In genomic region chr7:127255008-127255407, GRCm38 (mm10) we compare ENCODE assay signal across 9 mouse cellular contexts. TPM values are rescaled to one million over a fixed set of nuclear protein-coding genes. Genes with fewer than 3 reads are reported as not detected.
A peak's percentile ranks its signal among the peaks of the same experiment; 100 is the strongest.
DNase-seq lines count a peak whose midpoint lies in the region; ATAC-seq and TF ChIP-seq lines count a peak whose summit lies in the region.
"Had no signal": no experiment of that assay in that cellular context is flagged by ENCODE, and none has a peak within 500 bp of the region (broad histone marks: within the 10 kb centered on the region; RNA-seq: fewer than 3 reads in every experiment).

No protein-coding gene starts in this region.

- peak overlapping the region; percentile 91 for H3K4me2 ChIP-seq in forebrain, embryonic 14.5 days (ENCODE audit: low read length)
- H3K4me2 ChIP-seq in liver, embryonic 14.5 days (ENCODE audit: low read depth): peak overlapping the region; percentile 92

- peaks cover 2% of the 10 kb centered on the region; the same call in 1 of the 2 replicates for H3K9me3 ChIP-seq in erythroblast, embryonic 14.5 days (ENCODE audit: control insufficient read depth, low read length)
- no peaks in the 10 kb centered on the region for H3K9me3 ChIP-seq in forebrain, embryonic 14.5 days (replicated peaks; ENCODE audit: control insufficient read depth, low read length)
- no peaks in the 10 kb centered on the region for H3K9me3 ChIP-seq in liver, embryonic 14.5 days (ENCODE audit: control insufficient read depth, low read length)

- H3K9ac ChIP-seq in forebrain, embryonic 14.5 days (ENCODE audit: low read length): peak overlapping the region; percentile 78; the same call in 1 of the 2 replicates
- peak overlapping the region; percentile 78 for H3K9ac ChIP-seq in liver, embryonic 14.5 days (replicated peaks)

- intact Hi-C loops in gastrocnemius, postnatal 14 days (cut with DNase I; ENCODE audit: low total_unique reads): no loop called here

- peaks cover 31% of the 10 kb centered on the region for H3K36me3 ChIP-seq in erythroblast, embryonic 14.5 days (ENCODE audit: control insufficient read depth)
- peaks cover 33% of the 10 kb centered on the region for H3K36me3 ChIP-seq in forebrain, embryonic 14.5 days (ENCODE audit: control insufficient read depth, insufficient read depth, low read length)
- no peaks in the 10 kb centered on the region for H3K36me3 ChIP-seq in liver, embryonic 14.5 days (replicated peaks; ENCODE audit: control insufficient read depth, insufficient read depth, low read depth)

- no peak for ATAC-seq in erythroblast, adult 5-6 weeks (replicated peaks; ENCODE audit: low FRiP score, poor library complexity, severe bottlenecking)
- ATAC-seq in forebrain, embryonic 14.5 days: no peak
- ATAC-seq in liver, embryonic 14.5 days (ENCODE audit: insufficient read depth): no peak

- peak overlapping the region; percentile 72 for H3K4me3 ChIP-seq in erythroblast, embryonic 14.5 days (replicated peaks)
- peak overlapping the region; percentile 49 for H3K4me3 ChIP-seq in forebrain, embryonic 14.5 days (ENCODE audit: low read depth, low read length)
- peak overlapping the region in 1 of 2 experiments; percentile 64; a peak in 2 of 4 replicates for H3K4me3 ChIP-seq in liver, embryonic 14.5 days (ENCODE audit: insufficient read depth in 1 of 2, low read depth in 2 of 2, low read length in 2 of 2)

- WGBS in forebrain, embryonic 14.5 days: 31% methylated on average over 4 of the region's 4 CpGs
- WGBS in liver, embryonic 14.5 days (ENCODE audit: insufficient replicate concordance): 13% methylated on average over 4 of the region's 4 CpGs

- no peak for TF ChIP-seq EP300 in liver, embryonic 14.5 days (IDR thresholded peaks at IDR 0.05; ENCODE audit: low read depth)

- no peaks in the 10 kb centered on the region for H3K27me3 ChIP-seq in erythroblast, embryonic 14.5 days (ENCODE audit: control insufficient read depth)
- H3K27me3 ChIP-seq in forebrain, embryonic 14.5 days (replicated peaks; ENCODE audit: control insufficient read depth, insufficient read depth, low read length): no peaks in the 10 kb centered on the region
- H3K27me3 ChIP-seq in liver, embryonic 14.5 days (ENCODE audit: control insufficient read depth, insufficient read depth, low read length): no peaks in the 10 kb centered on the region

- peak overlapping the region; percentile 93; the same call in 1 of the 2 replicates for H3K27ac ChIP-seq in forebrain, embryonic 14.5 days (ENCODE audit: low read depth, low read length)
- H3K27ac ChIP-seq in liver, embryonic 14.5 days: peak overlapping the region; percentile 89

- H3K4me1 ChIP-seq in erythroblast, embryonic 14.5 days (ENCODE audit: control insufficient read depth): peaks cover 67% of the 10 kb centered on the region
- 0 out of 2 replicates have a peak, but pooled peaks cover 4% of the 10 kb centered on the region for H3K4me1 ChIP-seq in forebrain, embryonic 14.5 days (ENCODE audit: control insufficient read depth, insufficient read depth, low read length)
- H3K4me1 ChIP-seq in liver, embryonic 14.5 days (replicated peaks; ENCODE audit: control insufficient read depth in 2 of 2, insufficient read depth in 2 of 2, low read length in 1 of 2): peaks cover 14 to 27% of the 10 kb centered on the region in 2 experiments

- TF ChIP-seq CTCF in liver, embryonic 14.5 days (IDR thresholded peaks at IDR 0.05; ENCODE audit: low read depth): no peak

- DNase-seq in 416B (ENCODE audit: low read depth): peak; percentile 70
- no peak for DNase-seq in forebrain, embryonic 14.5 days (ENCODE audit: low spot score)
- DNase-seq in liver, embryonic 14.5 days (ENCODE audit: low read depth in 3 of 3, low spot score in 3 of 3): no peak
- DNase-seq in adrenal gland, adult 8-10 months: no peak
- no peak for DNase-seq in gastrocnemius, postnatal 14 days
- no peak for DNase-seq in urinary bladder, postnatal 4 days (ENCODE audit: low spot score in 2 of 2)
- DNase-seq: adrenal gland, postnatal 36 days had no signal

RNA-seq across cellular contexts. Expression of gene Dctpp1, which starts 5.5 kb away (rescaled TPM):
- 9.7 and 14.1 TPM in 2 replicates for polyA plus RNA-seq in erythroblast, embryonic 14.5 days (2012)
- total RNA-seq in erythroblast, adult 5-6 weeks (2015; ENCODE audit: low replicate concordance): 14.0 and 24.8 TPM in 2 replicates
- 2.0 and 8.6 TPM in 2 replicates for total RNA-seq in erythroblast, adult 5-6 weeks (2017; ENCODE audit: low replicate concordance)
- polyA plus RNA-seq in forebrain, embryonic 14.5 days (2014; fragmentation: Nextera tagmentation; extraction: Ambion mirVana): 169 and 219 TPM in 2 replicates
- 62.2 and 82.9 TPM in 2 replicates for polyA plus RNA-seq in liver, embryonic 14.5 days (2012; rRNA removed)
- polyA plus RNA-seq in liver, embryonic 14.5 days (2014; fragmentation: Nextera tagmentation; extraction: Ambion mirVana): 104 and 117 TPM in 2 replicates
- 10 to 100 TPM; 28.2 to 36.5 (median 31.6) TPM for total RNA-seq in adrenal gland, adult 8-10 months (2022)
- total RNA-seq in gastrocnemius, postnatal 14 days (2021): 10 to 100 TPM; 24.7 to 27.0 TPM

RNA-seq across cellular contexts. Expression of gene Zfp771, which starts 10.9 kb away (rescaled TPM):
- 4.0 and 4.8 TPM in 2 replicates for polyA plus RNA-seq in erythroblast, embryonic 14.5 days (2012)
- total RNA-seq in erythroblast, adult 5-6 weeks (2015; ENCODE audit: low replicate concordance): 1.7 TPM in 1 of 2 replicates, not detected in the other
- 0.70 TPM in 1 of 2 replicates, not detected in the other for total RNA-seq in erythroblast, adult 5-6 weeks (2017; ENCODE audit: low replicate concordance)
- polyA plus RNA-seq in forebrain, embryonic 14.5 days (2014; fragmentation: Nextera tagmentation; extraction: Ambion mirVana): 53.2 and 57.4 TPM in 2 replicates
- polyA plus RNA-seq in liver, embryonic 14.5 days (2012; rRNA removed): 19.6 and 21.6 TPM in 2 replicates
- polyA plus RNA-seq in liver, embryonic 14.5 days (2014; fragmentation: Nextera tagmentation; extraction: Ambion mirVana): 11.0 TPM in 2 replicates
- 10 to 100 TPM; 32.9 to 46.1 (median 39.7) TPM for total RNA-seq in adrenal gland, adult 8-10 months (2022)
- 10 to 100 TPM; 18.0 to 21.6 TPM for total RNA-seq in gastrocnemius, postnatal 14 days (2021)

RNA-seq across cellular contexts. Expression of gene Sephs2, which starts 18.8 kb away (rescaled TPM):
- 1.4 and 1.5 TPM in 2 replicates for polyA plus RNA-seq in erythroblast, embryonic 14.5 days (2012)
- total RNA-seq in erythroblast, adult 5-6 weeks (2015; ENCODE audit: low replicate concordance): 15.6 and 18.8 TPM in 2 replicates
- 20.2 and 34.8 TPM in 2 replicates for total RNA-seq in erythroblast, adult 5-6 weeks (2017; ENCODE audit: low replicate concordance)
- 59.4 and 62.5 TPM in 2 replicates for polyA plus RNA-seq in forebrain, embryonic 14.5 days (2014; fragmentation: Nextera tagmentation; extraction: Ambion mirVana)
- polyA plus RNA-seq in liver, embryonic 14.5 days (2012; rRNA removed): 35.0 and 44.9 TPM in 2 replicates
- 143 and 155 TPM in 2 replicates for polyA plus RNA-seq in liver, embryonic 14.5 days (2014; fragmentation: Nextera tagmentation; extraction: Ambion mirVana)
- 100 to 1,000 TPM in 1 of 4 experiments, 10 to 100 TPM in 3; 44.5 to 105 (median 76.5) TPM for total RNA-seq in adrenal gland, adult 8-10 months (2022)
- 10 to 100 TPM; 19.3 to 23.1 TPM for total RNA-seq in gastrocnemius, postnatal 14 days (2021)

RNA-seq across cellular contexts. Expression of gene Sept1, which starts 22.1 kb away (rescaled TPM):
- polyA plus RNA-seq in erythroblast, embryonic 14.5 days (2012): 26.0 and 36.2 TPM in 2 replicates
- 189 and 204 TPM in 2 replicates for total RNA-seq in erythroblast, adult 5-6 weeks (2015; ENCODE audit: low replicate concordance)
- 179 and 191 TPM in 2 replicates for total RNA-seq in erythroblast, adult 5-6 weeks (2017; ENCODE audit: low replicate concordance)
- polyA plus RNA-seq in forebrain, embryonic 14.5 days (2014; fragmentation: Nextera tagmentation; extraction: Ambion mirVana): 11.3 and 15.1 TPM in 2 replicates
- polyA plus RNA-seq in liver, embryonic 14.5 days (2012; rRNA removed): 10.3 and 16.1 TPM in 2 replicates
- 7.0 TPM in 2 replicates for polyA plus RNA-seq in liver, embryonic 14.5 days (2014; fragmentation: Nextera tagmentation; extraction: Ambion mirVana)
- total RNA-seq in adrenal gland, adult 8-10 months (2022): 10 to 100 TPM in 2 of 4 experiments, 1 to 10 TPM in 2; 9.1 to 11.2 (median 10.3) TPM
- 1 to 10 TPM; 4.2 to 5.0 TPM for total RNA-seq in gastrocnemius, postnatal 14 days (2021)

RNA-seq across cellular contexts. Expression of gene Zfp553, which starts 22.1 kb away (rescaled TPM):
- 0.26 and 0.33 TPM in 2 replicates for polyA plus RNA-seq in erythroblast, embryonic 14.5 days (2012)
- 1.5 and 5.2 TPM in 2 replicates for total RNA-seq in erythroblast, adult 5-6 weeks (2015; ENCODE audit: low replicate concordance)
- total RNA-seq in erythroblast, adult 5-6 weeks (2017; ENCODE audit: low replicate concordance): 2.0 and 3.2 TPM in 2 replicates
- polyA plus RNA-seq in forebrain, embryonic 14.5 days (2014; fragmentation: Nextera tagmentation; extraction: Ambion mirVana): 29.4 and 36.7 TPM in 2 replicates
- 3.3 and 3.4 TPM in 2 replicates for polyA plus RNA-seq in liver, embryonic 14.5 days (2012; rRNA removed)
- 2.4 and 2.8 TPM in 2 replicates for polyA plus RNA-seq in liver, embryonic 14.5 days (2014; fragmentation: Nextera tagmentation; extraction: Ambion mirVana)
- total RNA-seq in adrenal gland, adult 8-10 months (2022): 10 to 100 TPM; 11.6 to 19.5 (median 15.0) TPM
- 1 to 10 TPM; 4.2 to 5.4 TPM for total RNA-seq in gastrocnemius, postnatal 14 days (2021)

Comparison
In these comparisons a context has a peak if more than half of its experiments do, and no peak if none do; other contexts are left out.
1. RNA of gene Zfp771, which starts 10.9 kb away (total RNA-seq): 32.9 to 46.1 TPM in adrenal gland, adult 8-10 months and 18.0 to 21.6 TPM in gastrocnemius, postnatal 14 days; 0.70 to 1.7 TPM in erythroblast, adult 5-6 weeks; every median in the first group is over 4 times any median in the second.